Mouse (Mus musculus) spleen, postnatal 4 days (tissue): ENCODE measurements around the gene Etl4.

ENCODE experiments used
- DNase-seq, 2 experiments: peaks; one replicate each; pipeline ENCODE4 v3.0.0; 2022; ENCODE audit warnings: low spot score in 2 of 2

Etl4 gene

DNA sequence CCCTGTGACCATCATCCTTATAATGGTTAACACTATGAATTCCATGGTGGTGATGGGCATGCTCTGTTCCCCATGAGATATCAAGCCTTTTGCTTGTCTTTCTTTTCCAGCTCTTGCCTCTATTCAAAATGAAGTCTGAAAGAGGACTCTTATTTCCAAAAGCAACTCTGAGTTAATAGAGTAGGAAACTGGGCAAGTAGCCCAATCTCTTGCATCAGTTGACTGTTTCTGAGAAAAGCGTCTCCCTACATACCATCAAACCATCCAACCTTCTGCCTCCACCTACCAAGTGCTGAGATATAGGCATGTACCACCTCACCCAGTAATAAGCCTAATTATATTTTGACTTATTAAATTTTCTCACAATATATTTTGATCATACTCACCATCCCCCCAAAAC is 658.9 kb downstream of the Etl4 start:
- no peak for DNase-seq

DNA sequence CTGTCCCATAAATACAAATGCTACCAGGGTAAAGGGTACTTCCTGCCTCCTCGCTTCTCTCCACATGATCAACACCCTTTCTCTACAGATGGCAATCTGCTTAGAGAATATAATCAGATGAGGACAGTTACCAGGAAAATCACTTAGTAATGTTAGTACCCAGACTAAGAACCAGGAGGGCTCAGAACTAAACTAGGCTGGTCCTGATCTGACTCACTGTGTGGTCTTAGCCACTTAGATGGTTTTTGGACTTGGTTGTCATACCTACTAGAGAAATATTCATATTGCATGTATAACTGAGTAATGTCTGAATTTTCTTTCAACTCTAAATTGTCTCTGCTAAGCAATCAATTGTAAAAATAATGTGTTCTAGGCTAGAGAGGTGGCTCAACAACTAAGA is 662.4 kb downstream of the Etl4 start:
- DNase-seq = no peak

DNA sequence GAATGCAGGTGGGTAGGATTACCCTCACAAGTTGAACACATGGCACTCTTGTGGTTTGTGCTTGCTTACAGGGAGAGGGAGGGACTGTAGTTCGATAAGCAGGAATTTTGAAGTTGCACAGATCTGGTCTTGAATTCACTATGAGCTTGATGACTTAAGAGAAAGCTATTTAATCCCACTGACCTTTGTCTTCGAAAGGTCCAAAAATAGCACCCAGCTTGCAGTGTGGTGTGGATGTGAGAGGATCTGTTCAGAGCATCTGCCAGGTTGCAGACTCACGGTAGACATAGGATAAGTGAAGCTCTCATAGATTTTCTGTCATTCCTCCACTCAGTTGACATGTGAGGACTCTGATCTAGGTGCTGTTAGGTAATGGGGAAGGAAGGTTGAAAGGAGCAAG is 670.8 kb downstream of the Etl4 start:
- DNase-seq = no peak

DNA sequence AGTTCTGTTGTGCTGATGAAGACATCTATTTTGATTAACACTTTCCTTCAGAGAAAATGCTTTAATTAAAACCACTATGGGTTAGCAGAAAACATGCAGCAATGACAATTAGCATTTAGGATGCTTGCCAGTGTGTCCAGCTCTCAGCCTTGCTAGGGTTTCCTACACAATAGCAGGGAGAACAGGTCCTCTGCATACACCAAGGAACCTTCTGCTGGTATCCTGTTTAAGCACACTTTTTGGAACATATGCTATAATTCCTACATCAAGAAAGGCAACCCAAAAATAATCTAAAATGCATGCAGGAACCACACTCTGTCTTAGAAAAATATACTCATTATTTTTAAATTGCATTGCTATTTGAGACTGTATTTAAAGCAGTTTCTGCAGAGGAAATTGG is 673.5 kb downstream of the Etl4 start:
- DNase-seq = no peak

DNA sequence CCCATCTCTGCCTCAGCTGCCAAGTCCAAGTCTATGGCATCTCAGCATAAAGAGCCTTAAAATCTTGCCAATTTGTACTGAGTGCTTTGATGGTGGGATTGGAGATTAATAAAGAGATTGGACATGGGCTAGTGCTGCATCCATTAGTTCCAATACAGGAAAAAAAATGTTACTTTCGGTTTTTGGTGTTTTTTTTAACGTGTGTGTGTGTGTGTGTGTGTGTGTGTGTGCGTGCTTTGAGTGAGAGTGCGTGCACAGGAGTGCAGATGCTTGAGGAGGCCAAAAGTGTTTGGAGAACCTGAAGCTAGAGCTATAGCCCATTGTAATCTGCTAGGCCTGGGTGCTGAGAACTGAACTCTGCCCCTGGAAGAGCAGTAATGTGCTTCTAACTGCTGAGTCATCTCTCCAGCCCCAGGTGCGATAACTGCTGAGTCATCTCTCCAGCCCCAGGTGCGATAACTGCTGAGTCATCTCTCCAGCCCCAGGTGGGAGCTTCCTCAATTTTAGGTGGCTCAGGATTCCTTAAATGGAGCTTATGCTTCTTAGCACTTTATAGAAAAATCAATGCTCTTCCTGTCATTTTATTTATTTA is 674.1 kb downstream of the Etl4 start:
- no peak for DNase-seq

DNA sequence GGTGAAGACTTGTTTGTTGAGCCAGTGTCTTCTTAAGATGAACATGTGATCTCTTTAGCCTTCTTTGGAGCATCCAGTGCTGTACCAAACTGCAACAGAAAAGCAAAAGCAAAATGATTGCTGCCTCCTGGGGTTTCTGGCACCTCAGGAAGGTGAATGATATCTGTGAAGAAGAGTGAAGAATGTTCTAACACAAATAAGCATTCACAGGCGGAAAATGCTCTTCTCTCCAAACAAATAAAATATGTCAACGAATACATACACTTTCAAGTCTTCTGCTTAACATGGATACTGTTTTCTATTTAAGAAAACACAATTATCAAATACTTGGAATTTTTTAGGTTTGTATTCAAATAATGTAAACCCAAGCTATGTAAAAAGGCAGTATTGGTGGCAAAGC is 678.3 kb downstream of the Etl4 start:
- no peak for DNase-seq

DNA sequence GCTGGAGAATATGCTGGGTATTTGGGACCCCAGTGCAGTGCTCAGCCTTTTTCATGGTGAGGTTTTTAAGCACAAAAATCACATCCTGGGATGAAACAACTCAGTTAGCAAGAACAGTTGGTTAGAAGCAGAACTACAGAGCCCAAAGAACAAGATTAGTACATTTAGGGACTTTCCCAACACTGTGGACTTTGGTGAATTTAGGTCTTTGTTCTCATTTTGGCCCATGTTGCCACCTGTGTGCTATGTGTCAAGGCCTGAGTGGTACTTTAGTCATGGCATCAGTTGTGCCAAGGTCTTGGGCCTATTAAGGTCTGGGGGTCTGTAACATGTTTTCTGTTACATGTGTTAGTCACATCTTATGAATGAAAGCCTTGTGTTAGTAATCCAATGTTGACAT is 679.1 kb downstream of the Etl4 start:
- DNase-seq = no peak

DNA sequence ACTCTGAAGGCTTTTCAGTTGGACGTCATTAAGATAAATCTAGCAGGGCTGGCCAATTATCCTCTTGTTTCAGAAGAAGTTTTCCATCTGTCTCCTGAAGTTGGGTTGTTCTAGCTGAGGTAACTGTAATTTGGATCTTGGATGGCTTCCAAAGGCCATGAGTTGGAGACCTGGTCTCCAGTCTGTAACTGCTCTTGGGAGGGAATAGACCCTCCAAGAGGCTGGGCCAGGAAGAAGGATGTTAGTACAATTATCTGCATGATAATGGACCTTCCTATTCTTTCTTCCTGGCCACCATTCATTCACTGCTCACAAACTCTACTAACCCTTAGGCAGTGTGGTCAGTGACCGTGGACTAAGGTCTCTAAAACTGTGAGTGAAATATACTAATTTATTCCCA is 684.5 kb downstream of the Etl4 start:
- DNase-seq = no peak

DNA sequence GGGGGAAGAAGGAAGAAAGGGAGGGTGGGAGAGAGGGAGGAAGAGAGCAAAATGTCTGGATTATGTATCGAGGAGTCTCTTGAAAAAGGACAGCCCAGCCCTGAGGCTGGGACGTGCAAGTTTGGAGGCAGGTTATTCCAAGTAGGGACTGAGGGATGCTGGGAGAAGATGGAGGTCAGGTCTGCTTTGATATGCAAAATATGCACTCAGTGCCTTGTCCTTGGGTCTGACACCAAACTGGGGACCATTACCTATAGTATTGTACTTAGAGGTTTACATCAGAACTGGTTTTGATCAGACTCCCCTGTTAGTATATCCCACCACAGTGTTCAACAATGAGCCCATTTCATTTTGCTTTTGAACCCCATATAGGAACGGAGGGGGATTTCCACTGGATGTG is 685.4 kb downstream of the Etl4 start:
- no peak for DNase-seq

DNA sequence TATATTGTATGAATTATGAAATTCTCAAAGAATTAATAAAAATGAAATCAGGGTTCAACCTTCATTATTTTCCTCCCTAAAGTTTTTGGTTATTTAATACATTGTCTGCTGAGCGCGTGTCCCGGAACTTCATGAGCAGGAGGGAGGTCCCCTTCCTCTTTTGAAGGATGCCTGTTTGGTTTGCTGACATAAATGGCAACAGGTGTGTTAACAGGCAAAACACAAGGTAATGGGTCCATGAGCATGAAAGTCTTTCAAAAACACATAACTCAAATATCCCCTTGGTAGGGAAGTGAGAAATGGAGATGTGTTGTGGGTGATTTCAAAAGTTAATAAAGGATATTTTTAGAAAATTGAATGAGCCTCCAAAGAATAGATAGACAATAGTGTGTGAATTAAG is 687.0 kb downstream of the Etl4 start:
- DNase-seq = no peak

DNA sequence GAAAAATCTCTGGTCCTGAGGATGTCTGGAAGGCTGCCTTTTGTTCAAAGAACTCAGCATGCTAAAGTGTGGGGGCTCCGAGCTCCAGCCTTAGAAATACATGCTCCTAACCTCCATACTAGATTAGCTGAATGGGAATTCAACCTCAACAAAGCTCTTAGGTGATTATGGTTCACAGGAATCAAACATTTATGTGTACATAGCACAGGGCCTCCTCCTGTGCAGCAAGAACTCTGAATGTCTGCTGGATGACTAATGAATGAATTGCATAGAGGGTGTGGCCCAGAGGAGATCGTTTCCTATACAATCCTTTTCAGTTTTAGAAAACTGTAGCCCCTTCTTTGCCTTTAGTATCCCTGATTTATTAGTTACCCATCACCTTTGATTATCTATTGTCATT is 687.6 kb downstream of the Etl4 start:
- DNase-seq = no peak

DNA sequence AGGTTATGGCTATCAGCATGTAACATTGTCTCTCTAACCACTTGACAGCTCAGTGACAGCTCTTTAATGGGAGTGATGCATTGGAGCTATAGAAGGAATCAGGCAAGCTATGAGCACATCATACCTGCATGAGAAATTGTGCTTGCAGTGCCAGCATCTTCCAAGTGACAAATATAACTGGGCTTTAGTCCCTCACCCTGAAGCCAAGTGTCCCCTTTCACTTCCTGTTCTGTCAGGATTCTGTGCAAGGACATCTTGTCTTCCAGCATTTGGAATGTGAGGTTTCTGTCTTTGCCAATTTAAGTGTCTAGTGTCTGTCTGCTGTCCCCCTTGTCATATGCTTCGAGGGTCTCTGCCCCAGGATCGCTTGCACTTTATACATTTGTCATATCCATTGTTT is 693.1 kb downstream of the Etl4 start:
- no peak for DNase-seq

DNA sequence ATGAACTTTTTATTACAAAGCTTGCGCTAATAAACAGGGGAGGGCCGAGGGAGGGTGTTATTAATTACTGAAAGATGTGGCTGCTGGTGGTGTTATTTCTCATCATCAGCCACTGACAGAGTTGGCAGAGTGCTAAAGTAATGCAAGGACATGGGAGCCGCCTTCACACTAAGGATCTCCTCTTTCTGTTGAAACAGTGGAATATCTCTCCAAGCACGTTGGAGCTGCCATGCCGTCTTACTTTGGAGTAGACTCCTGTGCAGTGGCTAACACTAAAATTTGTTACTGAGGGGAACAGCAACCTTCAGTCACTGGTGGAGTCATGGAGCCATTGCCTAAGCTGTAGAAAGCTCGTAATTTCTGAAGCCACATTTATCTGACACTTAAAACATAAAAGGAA is 694.0 kb downstream of the Etl4 start:
- no peak for DNase-seq

DNA sequence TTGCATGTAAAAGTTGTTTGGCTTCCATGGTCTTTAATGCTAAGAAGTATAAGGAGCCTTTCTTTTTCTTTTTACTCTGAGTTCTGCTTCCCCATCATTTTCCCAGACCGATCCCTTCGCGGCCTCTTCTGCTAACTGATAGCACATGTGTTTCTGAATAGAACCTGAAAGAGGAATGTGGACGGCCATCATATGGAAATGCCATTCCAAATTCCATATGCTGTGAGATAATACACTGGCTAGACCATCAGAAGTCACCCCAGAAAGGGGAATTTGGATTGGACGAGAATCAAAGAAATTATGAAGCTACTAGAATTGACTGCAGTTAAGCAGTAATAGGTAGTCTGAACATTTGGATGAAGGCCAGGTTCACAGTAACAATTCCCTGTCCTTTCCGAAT is 694.4 kb downstream of the Etl4 start:
- no peak for DNase-seq

DNA sequence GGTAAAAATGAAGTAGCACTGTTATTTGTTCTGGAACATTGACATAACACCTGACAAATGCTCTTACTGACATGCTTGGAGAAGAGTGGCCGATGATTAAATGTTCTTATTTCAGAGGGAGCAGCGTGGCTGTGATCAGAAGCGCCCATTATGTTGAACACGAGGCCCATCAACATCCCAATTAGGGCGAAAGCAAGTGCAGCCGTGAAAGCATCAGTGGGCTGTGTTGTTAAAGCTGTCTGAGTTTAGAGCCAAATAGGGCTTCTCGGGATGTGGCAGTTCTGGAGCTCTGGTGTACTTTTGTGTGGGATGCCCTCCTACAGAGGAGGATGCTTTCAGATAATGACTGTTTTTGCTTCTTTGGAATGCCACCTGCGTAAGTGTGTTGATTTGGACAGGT is 699.6 kb downstream of the Etl4 start:
- DNase-seq = no peak

DNA sequence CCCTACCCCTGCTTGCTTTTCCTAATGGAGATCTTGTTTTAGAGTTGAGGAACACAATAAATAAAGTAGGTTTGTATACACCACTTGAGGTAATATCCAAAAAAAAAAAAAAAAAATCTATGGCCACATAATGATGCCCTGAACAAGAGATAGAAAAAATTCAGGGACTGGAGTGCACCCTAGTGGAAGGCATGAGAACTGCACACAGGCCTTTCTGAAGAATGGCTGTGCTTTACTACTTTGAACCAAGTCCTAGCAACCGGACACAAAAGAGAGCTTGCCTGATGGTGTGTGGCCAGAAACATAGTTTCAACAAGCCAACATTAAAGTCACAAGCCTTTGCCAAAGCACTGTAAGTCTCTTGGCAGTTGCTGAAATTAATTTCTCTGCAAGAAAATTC is 706.4 kb downstream of the Etl4 start:
- peak in 1 of 2 experiments; percentile 12 for DNase-seq

DNA sequence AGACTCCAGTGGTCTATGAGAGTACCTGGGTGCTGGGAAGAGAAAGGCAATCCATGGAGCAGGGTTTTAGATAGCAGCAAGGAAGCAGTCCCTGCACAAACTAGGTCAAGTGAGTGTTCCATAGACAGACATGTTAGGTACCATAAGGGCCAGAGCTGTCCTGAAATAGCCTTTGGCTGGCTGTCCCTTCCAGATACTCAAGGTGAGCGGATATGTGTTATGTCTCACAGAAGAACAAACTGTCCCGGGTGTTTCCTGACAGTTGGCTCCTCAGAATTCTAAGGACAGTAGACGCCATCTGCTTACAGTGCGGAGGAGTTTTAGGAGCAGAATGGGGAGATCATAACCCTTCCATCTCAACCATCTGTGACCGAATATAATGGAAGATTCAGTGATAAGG is 708.8 kb downstream of the Etl4 start:
- DNase-seq = no peak

DNA sequence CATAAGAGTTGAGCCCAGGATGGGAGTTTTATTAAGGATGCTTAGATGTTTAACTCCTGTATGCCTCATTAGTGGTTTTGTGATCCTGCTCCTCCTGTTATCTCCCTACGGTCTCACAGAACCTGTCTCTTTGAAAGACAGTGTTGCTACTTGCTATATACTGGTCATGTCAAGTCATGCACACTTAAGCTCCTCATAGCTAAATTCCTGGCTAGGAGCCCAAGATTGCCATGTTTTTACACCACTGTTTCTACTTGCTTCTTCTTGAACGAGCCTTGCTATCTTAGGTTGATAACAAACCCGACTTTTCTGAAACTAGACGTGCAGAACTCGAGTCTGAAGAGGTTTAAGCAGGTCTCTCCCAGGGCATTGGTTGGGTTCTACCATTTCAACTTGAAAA is 710.3 kb downstream of the Etl4 start:
- no peak for DNase-seq

DNA sequence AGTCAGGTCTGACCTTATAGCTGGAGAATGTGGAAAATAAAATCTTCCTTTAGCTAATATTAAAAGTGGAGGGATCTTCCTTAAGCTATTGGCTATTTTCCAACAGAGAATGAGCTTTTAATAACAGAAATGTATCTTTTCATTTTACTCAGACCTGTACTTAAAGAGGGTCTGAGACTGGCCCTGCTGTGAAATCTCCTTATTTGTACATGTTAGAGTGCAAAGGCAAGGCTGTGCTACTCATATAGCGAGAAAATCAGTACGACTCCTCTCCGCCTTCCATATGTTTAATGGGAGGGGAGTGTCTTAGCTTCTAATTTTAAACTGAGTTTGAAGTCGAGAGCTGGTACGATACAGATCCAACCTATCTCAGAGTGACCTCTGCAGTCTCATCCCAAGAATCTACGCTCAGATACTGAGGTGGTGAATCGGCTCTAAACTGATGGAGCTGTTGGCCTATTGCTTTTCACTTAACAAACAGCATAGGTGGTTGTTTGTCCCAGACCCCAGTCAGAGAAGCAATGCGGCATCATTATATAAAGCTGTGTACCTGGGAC is 719.7 kb downstream of the Etl4 start:
- no peak for DNase-seq

DNA sequence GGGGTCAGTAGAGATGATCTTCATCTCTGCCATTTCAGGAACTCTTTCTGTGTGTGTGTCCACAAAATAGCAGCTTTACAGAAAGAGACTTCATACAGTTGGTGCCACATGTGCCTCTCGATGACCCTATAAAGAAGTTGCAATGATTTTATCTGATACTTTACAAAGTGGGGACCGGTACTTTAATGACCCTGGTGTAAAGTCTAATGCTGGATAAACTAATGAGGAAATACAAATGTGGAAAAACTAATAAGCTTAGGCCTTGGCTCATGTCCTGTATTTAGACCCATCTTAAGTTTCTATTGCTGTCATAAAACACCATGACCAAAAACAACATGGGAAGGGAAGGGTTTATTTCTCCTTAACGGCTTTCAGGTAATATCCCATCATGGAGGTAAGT is 729.0 kb downstream of the Etl4 start:
- DNase-seq = no peak

DNA sequence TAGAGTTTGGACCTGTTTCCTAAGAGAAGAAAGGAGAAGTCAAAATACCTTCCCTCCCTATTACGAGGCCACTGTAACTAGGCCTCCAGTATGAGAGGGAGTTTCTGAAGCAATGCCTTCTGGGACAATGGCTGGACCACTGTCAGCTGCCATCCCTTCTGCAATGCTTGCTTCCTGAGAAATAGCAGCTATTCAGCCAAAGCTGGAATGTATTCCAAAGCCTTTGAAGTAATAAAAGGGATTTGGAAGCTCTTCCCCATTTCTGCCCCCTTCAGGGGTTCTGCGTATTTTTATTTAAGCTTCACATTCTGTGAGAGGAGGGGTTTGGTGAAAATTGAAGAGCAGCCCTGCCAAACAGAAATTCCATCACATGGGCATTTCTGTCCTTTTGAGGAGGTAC is 730.1 kb downstream of the Etl4 start:
- no peak for DNase-seq

DNA sequence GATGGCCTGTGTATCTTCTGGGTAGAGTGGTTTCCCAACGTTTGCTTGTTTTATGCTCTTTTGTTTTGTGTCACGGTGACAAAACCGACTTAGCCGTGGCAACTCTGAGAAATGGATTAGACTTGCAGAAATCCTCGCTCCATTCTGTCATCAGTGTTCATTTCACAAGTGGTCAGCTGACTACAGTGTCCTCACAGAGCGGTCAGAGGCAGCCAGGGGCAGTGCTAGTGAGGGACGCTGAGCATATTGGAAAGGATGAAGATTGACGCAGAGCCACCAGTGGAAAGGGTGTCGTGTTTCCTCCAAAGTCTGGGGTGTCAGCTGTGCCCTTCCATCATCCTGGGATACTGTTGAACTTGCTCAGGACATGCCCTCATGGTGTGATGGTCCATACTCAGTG is 733.2 kb downstream of the Etl4 start:
- no peak for DNase-seq

DNA sequence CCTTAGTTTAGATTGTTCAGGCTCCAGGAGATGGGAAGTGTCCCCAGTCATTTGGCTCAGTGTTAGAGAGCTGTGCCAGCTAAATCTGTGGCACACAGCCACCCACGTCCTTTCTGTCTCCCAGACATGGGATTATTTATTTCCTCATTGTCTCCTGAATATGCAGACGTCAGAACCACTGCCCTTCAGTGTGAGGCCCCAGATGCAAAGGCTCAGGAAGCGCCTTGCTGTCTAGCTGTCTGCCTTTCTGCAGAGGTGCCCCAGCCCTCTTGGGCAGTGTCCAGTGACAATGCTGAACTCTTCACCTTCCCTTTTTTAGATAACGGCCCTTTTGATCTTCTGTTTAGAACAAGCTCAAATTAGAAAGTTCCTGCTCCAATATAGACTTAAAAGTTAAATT is 740.2 kb downstream of the Etl4 start:
- no peak for DNase-seq

DNA sequence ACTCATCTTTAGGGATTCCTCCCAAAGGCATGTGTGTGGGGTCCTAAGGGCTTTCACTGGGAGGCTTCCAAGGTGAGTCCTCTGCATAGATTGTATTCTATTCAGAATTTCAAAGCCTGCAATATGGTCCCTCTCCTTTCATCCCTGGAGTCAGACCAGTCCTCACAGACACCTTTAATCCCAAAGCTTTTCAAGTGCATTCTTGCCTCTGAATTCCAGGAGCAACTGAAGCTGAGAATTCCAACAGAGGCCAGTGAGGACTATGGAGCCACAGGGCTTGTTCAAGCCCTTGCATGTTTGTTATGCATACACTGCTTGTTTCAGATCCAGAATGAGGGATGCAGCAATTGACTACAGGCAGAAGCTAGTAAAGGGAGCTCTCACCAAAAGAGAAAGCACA is 743.5 kb downstream of the Etl4 start:
- no peak for DNase-seq
